Mouse (Mus musculus) stomach, postnatal 0 days (tissue): ENCODE measurements around the gene Arhgef3. TPM values are rescaled to one million over a fixed set of nuclear protein-coding genes. Genes with fewer than 3 reads are reported as not detected.

ENCODE experiments used
- ATAC-seq: fragments of 200-750 bp; cut with Nextera tagmentation; 2 replicates; pipeline ENCODE4 v1.8.0; 2017; ENCODE audit not compliant: low FRiP score, low TSS enrichment
- DNase-seq: peaks from one replicate; pipeline ENCODE4 v3.0.0-alpha.2; 2016; ENCODE audit warnings: low spot score
- H3K27ac ChIP-seq: fragments of 300-500 bp; sonication (generic); replicated peaks from 2 replicates; pipeline ENCODE4 v1.5.1; 2014; ENCODE audit warnings: mild to moderate bottlenecking, control low read depth
- H3K27me3 ChIP-seq: fragments of 300-500 bp; sonication (generic); 2 replicates; pipeline ENCODE4 v1.6.1; 2014; ENCODE audit warnings: low read length; ENCODE audit not compliant: control insufficient read depth, insufficient read depth
- H3K36me3 ChIP-seq: fragments of 300-500 bp; sonication (generic); 2 replicates; pipeline ENCODE4 v1.6.1; 2014; ENCODE audit warnings: low read length, mixed read lengths; ENCODE audit not compliant: control insufficient read depth, insufficient read depth
- H3K4me1 ChIP-seq: fragments of 300-500 bp; sonication (generic); replicated peaks from 2 replicates; pipeline ENCODE4 v1.6.1; 2014; ENCODE audit warnings: antibody characterized with exemption; ENCODE audit not compliant: control insufficient read depth, insufficient read depth
- H3K4me2 ChIP-seq: fragments of 300-500 bp; sonication (generic); replicated peaks from 2 replicates; pipeline ENCODE4 v1.6.1; 2014; ENCODE audit warnings: low read depth, mild to moderate bottlenecking, control low read depth, moderate library complexity
- H3K4me3 ChIP-seq: fragments of 300-500 bp; sonication (generic); 2 replicates; pipeline ENCODE4 v1.5.1; 2014; ENCODE audit warnings: low read depth, low read length, control low read depth
- H3K9ac ChIP-seq: fragments of 300-500 bp; sonication (generic); 2 replicates; pipeline ENCODE4 v1.6.1; 2014; ENCODE audit warnings: mild to moderate bottlenecking, low read length, control low read depth, mixed read lengths
- H3K9me3 ChIP-seq: fragments of 300-500 bp; sonication (generic); 2 replicates; pipeline ENCODE4 v1.6.1; 2016; ENCODE audit warnings: low read length; ENCODE audit not compliant: control insufficient read depth
- CTCF ChIP-seq: IDR thresholded peaks from 2 replicates; pipeline ENCODE4 v1.5.1; 2016; ENCODE audit warnings: antibody characterized with exemption, low read depth, mild to moderate bottlenecking, moderate library complexity
- EP300 ChIP-seq: optimal IDR thresholded peaks from 2 replicates; pipeline ENCODE3; 2016; ENCODE audit warnings: antibody characterized with exemption
- WGBS: fragments of 180-500 bp; shearing (Covaris S2); extraction: QIAGEN DNeasy Blood & Tissue Kit; methylation state at CpG from one replicate; pipeline ENCODE4 v1.1.7; 2014; 5-methylcytosine and 5-hydroxymethylcytosine counted together
- polyA plus RNA-seq: library from polyadenylated mRNA; unstranded; fragments of >200 nt; fragmentation: Nextera tagmentation; extraction: Ambion mirVana; gene quantifications from 2 replicates; pipeline ENCODE4 v1.2.1, GENCODE M21; 2015

The Arhgef3 gene
- polyA plus RNA-seq, 1 experiment from 2014 or later, result 13.1 TPM

- Histone ChIP-seq H3K36me3 (no peaks in the 10 kb centered on the region), H3K4me1 (no peaks in the 10 kb centered on the region), H3K4me2 (no peak overlapping the region), H3K27ac (no peak overlapping the region), H3K9ac (no peak overlapping the region), H3K9me3 (no peaks in the 10 kb centered on the region), H3K27me3 (no peaks in the 10 kb centered on the region), H3K4me3 (no peak overlapping the region)
- no peak for DNase-seq
- ATAC-seq, result no peak
- WGBS, result 77% methylated on average over 3 of the region's 3 CpGs
- TF ChIP-seq EP300 (no peak), CTCF (no peak)
Measured at GRCm38 (mm10) chr14:27158133-27158532, 43.4 kb downstream of the Arhgef3 start.

GRCm38 (mm10) chr14:27158782-27159181 lies 44.1 kb downstream of the Arhgef3 start:
- WGBS, result 64% methylated on average over 2 of the region's 2 CpGs
- Histone ChIP-seq H3K27me3 (no peaks in the 10 kb centered on the region), H3K9ac (no peak overlapping the region), H3K36me3 (no peaks in the 10 kb centered on the region), H3K27ac (no peak overlapping the region), H3K4me3 (no peak overlapping the region), H3K4me1 (no peaks in the 10 kb centered on the region), H3K9me3 (no peaks in the 10 kb centered on the region), H3K4me2 (no peak overlapping the region)
- no peak for TF ChIP-seq CTCF
- no peak for TF ChIP-seq EP300
- ATAC-seq (no peak), DNase-seq (no peak)

GRCm38 (mm10) chr14:27160762-27161161 lies 46.1 kb downstream of the Arhgef3 start:
- H3K27me3 ChIP-seq, result no peaks in the 10 kb centered on the region
- TF ChIP-seq EP300 (no peak), CTCF (no peak)
- H3K4me3 ChIP-seq, result no peak overlapping the region
- H3K9ac ChIP-seq, result no peak overlapping the region
- no peaks in the 10 kb centered on the region for H3K9me3 ChIP-seq
- ATAC-seq (no peak), DNase-seq (no peak)
- H3K4me1 ChIP-seq, result no peaks in the 10 kb centered on the region
- WGBS, result 83% methylated on average over 7 of the region's 7 CpGs
- no peak overlapping the region for H3K4me2 ChIP-seq
- no peaks in the 10 kb centered on the region for H3K36me3 ChIP-seq
- no peak overlapping the region for H3K27ac ChIP-seq

GRCm38 (mm10) chr14:27164639-27165038 lies 49.9 kb downstream of the Arhgef3 start:
- 81% methylated on average over 6 of the region's 6 CpGs for WGBS
- Histone ChIP-seq H3K4me1 (no peaks in the 10 kb centered on the region), H3K4me2 (no peak overlapping the region), H3K36me3 (no peaks in the 10 kb centered on the region), H3K27me3 (no peaks in the 10 kb centered on the region), H3K27ac (no peak overlapping the region), H3K4me3 (no peak overlapping the region), H3K9ac (no peak overlapping the region), H3K9me3 (no peaks in the 10 kb centered on the region)
- ATAC-seq (peak; percentile 67), DNase-seq (no peak)
- TF ChIP-seq CTCF (no peak), EP300 (no peak)

- H3K9me3 ChIP-seq, result no peaks in the 10 kb centered on the region
- ATAC-seq (no peak), DNase-seq (no peak)
- no peak overlapping the region for H3K4me2 ChIP-seq
- TF ChIP-seq EP300 (no peak), CTCF (no peak)
- no peak overlapping the region for H3K4me3 ChIP-seq
- H3K27me3 ChIP-seq, result no peaks in the 10 kb centered on the region
- WGBS, result 63% methylated on average over 8 of the region's 8 CpGs
- H3K4me1 ChIP-seq, result no peaks in the 10 kb centered on the region
- H3K36me3 ChIP-seq, result no peaks in the 10 kb centered on the region
- no peak overlapping the region for H3K27ac ChIP-seq
- no peak overlapping the region for H3K9ac ChIP-seq
Measured at GRCm38 (mm10) chr14:27166751-27167150, 52.1 kb downstream of the Arhgef3 start.

- Histone ChIP-seq H3K9me3 (no peaks in the 10 kb centered on the region), H3K4me1 (no peaks in the 10 kb centered on the region), H3K27me3 (no peaks in the 10 kb centered on the region), H3K9ac (no peak overlapping the region), H3K36me3 (no peaks in the 10 kb centered on the region), H3K4me3 (no peak overlapping the region), H3K27ac (no peak overlapping the region), H3K4me2 (no peak overlapping the region)
- ATAC-seq (no peak), DNase-seq (no peak)
- no peak for TF ChIP-seq CTCF
- no peak for TF ChIP-seq EP300
- WGBS, result 64% methylated on average over 4 of the region's 4 CpGs
Measured at GRCm38 (mm10) chr14:27167177-27167576, 52.5 kb downstream of the Arhgef3 start.
